Mouse (Mus musculus) heart, postnatal 14 days (tissue): ENCODE measurements at regions not wholly inside any gene's neighbourhood (a gene's known extent, or its start where the extent isn't known, plus 50 kb on each side); places are given as distances from the start of the nearest gene placed in this dataset.

Source experiments
- DNase-seq, 2 experiments: peaks; one replicate each; pipeline ENCODE4 v3.0.0; 2021 to 2022
- intact Hi-C: fragments of 180-260 bp; cut with DNase I; formaldehyde crosslinking; loops from one replicate; pipeline ENCODE4 v1.15.1; 2025

- intact Hi-C loops: no loop called here
- no peak for DNase-seq
Observed at GRCm38 (mm10) chr19:18200105-18200782, 362.8 kb upstream of the Pcsk5 start.

GRCm38 (mm10) chr19:18189102-18189742 lies 351.8 kb upstream of the Pcsk5 start:
- intact Hi-C loops: no loop called here
- DNase-seq: no peak

- no peak for DNase-seq
- intact Hi-C loops: no loop called here
Observed at GRCm38 (mm10) chr19:18188122-18188866, 350.9 kb upstream of the Pcsk5 start.

GRCm38 (mm10) chr19:18185767-18186554 lies 348.5 kb upstream of the Pcsk5 start:
- intact Hi-C loops: no loop called here
- no peak for DNase-seq

GRCm38 (mm10) chr19:18185211-18185610 lies 347.8 kb upstream of the Pcsk5 start:
- DNase-seq: no peak
- intact Hi-C loops: no loop called here

GRCm38 (mm10) chr19:18176200-18176599 lies 338.8 kb upstream of the Pcsk5 start:
- intact Hi-C loops: no loop called here
- DNase-seq: no peak

GRCm38 (mm10) chr19:18146494-18146893 lies 309.1 kb upstream of the Pcsk5 start:
- intact Hi-C loops: no loop called here
- no peak for DNase-seq

GRCm38 (mm10) chr19:18130936-18131335 lies 293.5 kb upstream of the Pcsk5 start:
- intact Hi-C loops: no loop called here
- no peak for DNase-seq

- DNase-seq: peak in 1 of 2 experiments; percentile 5
- intact Hi-C loops: no loop called here
Observed at GRCm38 (mm10) chr19:18128786-18129185, 291.4 kb upstream of the Pcsk5 start.

- intact Hi-C loops: no loop called here
Observed at GRCm38 (mm10) chr19:18106236-18106635, 268.8 kb upstream of the Pcsk5 start.

GRCm38 (mm10) chr19:18104590-18104989 lies 267.2 kb upstream of the Pcsk5 start:
- intact Hi-C loops: no loop called here

More at GRCm38 (mm10) chr19:18106236-18106635, 268.8 kb upstream of the Pcsk5 start:
- no peak for DNase-seq

GRCm38 (mm10) chr19:18101423-18102341 lies 264.2 kb upstream of the Pcsk5 start:
- peak; percentile 5 to 29 for DNase-seq
- intact Hi-C loops: no loop called here

More at GRCm38 (mm10) chr19:18104590-18104989, 267.2 kb upstream of the Pcsk5 start:
- DNase-seq: no peak

GRCm38 (mm10) chr19:18083312-18083711 lies 245.9 kb upstream of the Pcsk5 start:
- intact Hi-C loops: no loop called here
- DNase-seq: no peak

- intact Hi-C loops: no loop called here
- no peak for DNase-seq
Observed at GRCm38 (mm10) chr19:18068919-18069318, 231.5 kb upstream of the Pcsk5 start.

GRCm38 (mm10) chr19:18067855-18068494 lies 230.5 kb upstream of the Pcsk5 start:
- intact Hi-C loops: no loop called here
- no peak for DNase-seq

- intact Hi-C loops: no loop called here
- no peak for DNase-seq
Observed at GRCm38 (mm10) chr19:18057256-18057890, 219.9 kb upstream of the Pcsk5 start.

GRCm38 (mm10) chr19:18056414-18057254 lies 219.2 kb upstream of the Pcsk5 start:
- no peak for DNase-seq
- intact Hi-C loops: no loop called here

- intact Hi-C loops: no loop called here
- DNase-seq: no peak
Observed at GRCm38 (mm10) chr19:18050353-18050752, 212.9 kb upstream of the Pcsk5 start.
